ENCODE assay signal across 31 mouse cellular contexts in genomic region chr12:73529590-73529989, GRCm38 (mm10). TPM values are rescaled to one million over a fixed set of nuclear protein-coding genes. Genes with fewer than 3 reads are reported as not detected.
DNase-seq lines count a peak whose midpoint lies in the region; ATAC-seq and TF ChIP-seq lines count a peak whose summit lies in the region.
"Had no signal": no experiment of that assay in that cellular context is flagged by ENCODE, and none has a peak within 500 bp of the region (broad histone marks: within the 10 kb centered on the region; RNA-seq: fewer than 3 reads in every experiment).

No protein-coding gene starts in this region.

- TF ChIP-seq CTCF in testis, adult 2 months (IDR thresholded peaks at IDR 0.05; ENCODE audit: control insufficient read depth, insufficient read depth, insufficient replicate concordance, low read depth, low read length), result no peak
- no peak for TF ChIP-seq CTCF in intestine, postnatal 0 days (IDR thresholded peaks at IDR 0.05; ENCODE audit: low read depth)

- no peak overlapping the region for H3K9ac ChIP-seq in embryonic facial prominence, embryonic 13.5 days
- no peak overlapping the region for H3K9ac ChIP-seq in intestine, postnatal 0 days (ENCODE audit: low read depth, low read length)
- H3K9ac ChIP-seq in stomach, embryonic 16.5 days (ENCODE audit: low read length), result no peak overlapping the region
- H3K9ac ChIP-seq: forebrain, embryonic 15.5 days; heart, embryonic 13.5 days; hindbrain, embryonic 15.5 days; liver, embryonic 15.5 days; midbrain, embryonic 12.5 days; neural tube, embryonic 13.5 days; stomach, embryonic 15.5 days had no signal

- H3K36me3 ChIP-seq in testis, adult 2 months (ENCODE audit: control insufficient read depth, insufficient read depth, low read length), result no peaks in the 10 kb centered on the region
- H3K36me3 ChIP-seq in embryonic facial prominence, embryonic 13.5 days, result no peaks in the 10 kb centered on the region
- no peaks in the 10 kb centered on the region for H3K36me3 ChIP-seq in intestine, postnatal 0 days (ENCODE audit: control insufficient read depth, insufficient read depth)
- no peaks in the 10 kb centered on the region for H3K36me3 ChIP-seq in stomach, embryonic 16.5 days (ENCODE audit: control insufficient read depth, insufficient read depth, low read length)
- H3K36me3 ChIP-seq: forebrain, embryonic 10.5 days; forebrain, embryonic 15.5 days; heart, embryonic 13.5 days; hindbrain, embryonic 10.5 days; hindbrain, embryonic 15.5 days; liver, embryonic 15.5 days; midbrain, embryonic 12.5 days; neural tube, embryonic 13.5 days; stomach, embryonic 15.5 days had no signal

- intact Hi-C loops in heart, postnatal 25 days (cut with DNase I), result no loop called here

- peak overlapping the region; percentile 68 for H3K4me3 ChIP-seq in testis, adult 2 months (ENCODE audit: control insufficient read depth, low read depth, low read length)
- H3K4me3 ChIP-seq in embryonic facial prominence, embryonic 13.5 days, result no peak overlapping the region
- H3K4me3 ChIP-seq in intestine, postnatal 0 days (ENCODE audit: low read depth, low read length), result 0 out of 2 replicates have a peak overlapping the region, but pooled peaks have one; percentile 11
- H3K4me3 ChIP-seq in stomach, embryonic 16.5 days (replicated peaks; ENCODE audit: low read length), result no peak overlapping the region
- H3K4me3 ChIP-seq: forebrain, embryonic 10.5 days; forebrain, embryonic 15.5 days; gastrocnemius, adult 2 months; heart, embryonic 13.5 days; hindbrain, embryonic 10.5 days; hindbrain, embryonic 15.5 days; liver, embryonic 15.5 days; megakaryocyte, embryonic 14.5 days; midbrain, embryonic 12.5 days; neural tube, embryonic 13.5 days; stomach, embryonic 15.5 days had no signal

- peak overlapping the region; percentile 20 for H3K4me2 ChIP-seq in embryonic facial prominence, embryonic 13.5 days
- H3K4me2 ChIP-seq in intestine, postnatal 0 days (replicated peaks; ENCODE audit: low read depth), result peak overlapping the region; percentile 52
- H3K4me2 ChIP-seq in stomach, embryonic 16.5 days (ENCODE audit: low read depth, low read length), result 0 out of 2 replicates have a peak overlapping the region, but pooled peaks have one; percentile 2
- H3K4me2 ChIP-seq: forebrain, embryonic 15.5 days; heart, embryonic 13.5 days; hindbrain, embryonic 15.5 days; liver, embryonic 15.5 days; midbrain, embryonic 12.5 days; neural tube, embryonic 13.5 days; stomach, embryonic 15.5 days had no signal

- H3K9me3 ChIP-seq in embryonic facial prominence, embryonic 13.5 days, result no peaks in the 10 kb centered on the region
- no peaks in the 10 kb centered on the region for H3K9me3 ChIP-seq in intestine, postnatal 0 days (ENCODE audit: control insufficient read depth)
- no peaks in the 10 kb centered on the region for H3K9me3 ChIP-seq in stomach, embryonic 16.5 days (replicated peaks; ENCODE audit: control insufficient read depth, low read length)
- H3K9me3 ChIP-seq: forebrain, embryonic 10.5 days; forebrain, embryonic 15.5 days; heart, embryonic 13.5 days; hindbrain, embryonic 10.5 days; hindbrain, embryonic 15.5 days; liver, embryonic 15.5 days; megakaryocyte, embryonic 14.5 days; midbrain, embryonic 12.5 days; neural tube, embryonic 13.5 days; stomach, embryonic 15.5 days had no signal

- no peak overlapping the region for H3K27ac ChIP-seq in testis, adult 2 months (ENCODE audit: control insufficient read depth, insufficient read depth, low read depth, low read length)
- H3K27ac ChIP-seq in embryonic facial prominence, embryonic 13.5 days, result no peak overlapping the region
- H3K27ac ChIP-seq in intestine, postnatal 0 days (ENCODE audit: low read depth, low read length), result no peak overlapping the region
- H3K27ac ChIP-seq in stomach, embryonic 16.5 days (ENCODE audit: low read length), result no peak overlapping the region
- H3K27ac ChIP-seq: forebrain, embryonic 15.5 days; gastrocnemius, adult 2 months; heart, embryonic 13.5 days; hindbrain, embryonic 10.5 days; hindbrain, embryonic 15.5 days; liver, embryonic 15.5 days; midbrain, embryonic 12.5 days; neural tube, embryonic 13.5 days; stomach, embryonic 15.5 days had no signal

- DNase-seq in testis, postnatal 10 days (ENCODE audit: low spot score), result no peak
- DNase-seq in adipocyte (ENCODE audit: low spot score), result no peak
- DNase-seq in heart, postnatal 25 days (ENCODE audit: low spot score), result no peak
- no peak for DNase-seq in heart, adult 11 months
- DNase-seq: adrenal gland, adult 8-10 months; B cell, adult 2 months; cerebellum, adult 8-10 months; cerebellum, postnatal 25 days; gastrocnemius, adult 2 months; gastrocnemius, postnatal 36 days; heart, postnatal 10 days; kidney, postnatal 14 days; left cerebral cortex, postnatal 4 days; lung, postnatal 10 days; thymus, postnatal 4 days had no signal

- TF ChIP-seq POLR2A in testis, adult 2 months (IDR thresholded peaks at IDR 0.05; ENCODE audit: control insufficient read depth, low read depth, low read length), result no peak

- H3K27me3 ChIP-seq in testis, adult 2 months (ENCODE audit: control insufficient read depth, insufficient read depth, low read length), result no peaks in the 10 kb centered on the region
- peaks cover 8% of the 10 kb centered on the region for H3K27me3 ChIP-seq in embryonic facial prominence, embryonic 13.5 days
- H3K27me3 ChIP-seq in intestine, postnatal 0 days (replicated peaks; ENCODE audit: control insufficient read depth, insufficient read depth, low read length), result no peaks in the 10 kb centered on the region
- peaks cover 4% of the 10 kb centered on the region; the same call in 1 of the 2 replicates for H3K27me3 ChIP-seq in stomach, embryonic 16.5 days (ENCODE audit: control insufficient read depth, insufficient read depth, low read length)
- H3K27me3 ChIP-seq: forebrain, embryonic 15.5 days; liver, embryonic 15.5 days; midbrain, embryonic 12.5 days; neural tube, embryonic 13.5 days; stomach, embryonic 15.5 days had no signal

- WGBS in embryonic facial prominence, embryonic 13.5 days, result 64% methylated on average over 11 of the region's 11 CpGs
- 34% methylated on average over 11 of the region's 11 CpGs for WGBS in intestine, postnatal 0 days
- 65% methylated on average over 11 of the region's 11 CpGs for WGBS in stomach, embryonic 16.5 days

- peaks cover 6% of the 10 kb centered on the region for H3K4me1 ChIP-seq in testis, adult 2 months (ENCODE audit: control insufficient read depth, insufficient read depth, low read length)
- peaks cover 26% of the 10 kb centered on the region for H3K4me1 ChIP-seq in embryonic facial prominence, embryonic 13.5 days
- H3K4me1 ChIP-seq in intestine, postnatal 0 days (replicated peaks; ENCODE audit: control insufficient read depth, insufficient read depth, low read length), result no peaks in the 10 kb centered on the region
- no peaks in the 10 kb centered on the region for H3K4me1 ChIP-seq in stomach, embryonic 16.5 days (ENCODE audit: control insufficient read depth, insufficient read depth, low read length)
- H3K4me1 ChIP-seq: heart, embryonic 13.5 days; hindbrain, embryonic 15.5 days; liver, embryonic 15.5 days; neural tube, embryonic 13.5 days had no signal

- ATAC-seq in embryonic facial prominence, embryonic 13.5 days (ENCODE audit: insufficient number of reproducible peaks, insufficient read depth, low FRiP score, low TSS enrichment, low read depth), result no peak
- peak; percentile 76 for ATAC-seq in intestine, postnatal 0 days
- ATAC-seq in stomach, embryonic 16.5 days (ENCODE audit: insufficient read depth, low FRiP score), result peak; percentile 40; the same call in 1 of the 2 replicates
- ATAC-seq: activated CD4-positive, CD25-positive, alpha-beta regulatory T cell, adult 4 months; forebrain, embryonic 15.5 days; inflammation-experienced regulatory T-cells, adult 6 months had no signal

RNA-seq across cellular contexts. Expression of gene Tmem30b, which starts 16.6 kb away (rescaled TPM):
- polyA plus RNA-seq in testis, adult 2 months (2012; rRNA removed), result 0.17 and 1.2 TPM in 2 replicates
- polyA plus RNA-seq in embryonic facial prominence, embryonic 13.5 days (2015; fragmentation: Nextera tagmentation; extraction: Ambion mirVana), result 13.6 and 16.1 TPM in 2 replicates
- 83.6 and 84.5 TPM in 2 replicates for polyA plus RNA-seq in intestine, postnatal 0 days (2015; fragmentation: Nextera tagmentation; extraction: Ambion mirVana)
- 38.6 and 42.7 TPM in 2 replicates for polyA plus RNA-seq in stomach, embryonic 16.5 days (2015; fragmentation: Nextera tagmentation; extraction: Ambion mirVana)
- under 1 TPM; 0.08 to 0.13 TPM for total RNA-seq in heart, postnatal 25 days (2021)
- polyA plus RNA-seq: activated CD4-positive, CD25-positive, alpha-beta regulatory T cell, adult 4 months had no signal

RNA-seq across cellular contexts. Expression of gene Prkch, which starts 55.0 kb away (rescaled TPM):
- polyA plus RNA-seq in testis, adult 2 months (2012; rRNA removed), result 1.6 and 1.7 TPM in 2 replicates
- polyA plus RNA-seq in embryonic facial prominence, embryonic 13.5 days (2015; fragmentation: Nextera tagmentation; extraction: Ambion mirVana), result 13.0 and 13.3 TPM in 2 replicates
- 3.3 and 3.7 TPM in 2 replicates for polyA plus RNA-seq in intestine, postnatal 0 days (2015; fragmentation: Nextera tagmentation; extraction: Ambion mirVana)
- polyA plus RNA-seq in stomach, embryonic 16.5 days (2015; fragmentation: Nextera tagmentation; extraction: Ambion mirVana), result 9.8 and 11.0 TPM in 2 replicates
- total RNA-seq in heart, postnatal 25 days (2021), result 10 to 100 TPM; 16.1 to 18.8 TPM

Comparison
In these comparisons a context has a peak if more than half of its experiments do, and no peak if none do; other contexts are left out.
1. H3K4me3 ChIP-seq: peak in testis, adult 2 months (single experiment) and intestine, postnatal 0 days (single experiment); none in embryonic facial prominence, embryonic 13.5 days (single experiment) and stomach, embryonic 16.5 days (single experiment).
2. H3K4me2 ChIP-seq: peak in every context shown above with its lines; median percentile 52 in intestine, postnatal 0 days; 20 in embryonic facial prominence, embryonic 13.5 days; 2 in stomach, embryonic 16.5 days.